Mouse (Mus musculus) CD8-positive naive resting alpha-beta T cell, adult 2 months (primary cell): ENCODE measurements around the gene Maats1.

Experiments
- DNase-seq, 2 experiments: peaks; one replicate each; pipeline ENCODE4 v3.0.0; 2022; ENCODE audit warnings: low read depth in 2 of 2, low spot score in 2 of 2

Gene Maats1

DNA sequence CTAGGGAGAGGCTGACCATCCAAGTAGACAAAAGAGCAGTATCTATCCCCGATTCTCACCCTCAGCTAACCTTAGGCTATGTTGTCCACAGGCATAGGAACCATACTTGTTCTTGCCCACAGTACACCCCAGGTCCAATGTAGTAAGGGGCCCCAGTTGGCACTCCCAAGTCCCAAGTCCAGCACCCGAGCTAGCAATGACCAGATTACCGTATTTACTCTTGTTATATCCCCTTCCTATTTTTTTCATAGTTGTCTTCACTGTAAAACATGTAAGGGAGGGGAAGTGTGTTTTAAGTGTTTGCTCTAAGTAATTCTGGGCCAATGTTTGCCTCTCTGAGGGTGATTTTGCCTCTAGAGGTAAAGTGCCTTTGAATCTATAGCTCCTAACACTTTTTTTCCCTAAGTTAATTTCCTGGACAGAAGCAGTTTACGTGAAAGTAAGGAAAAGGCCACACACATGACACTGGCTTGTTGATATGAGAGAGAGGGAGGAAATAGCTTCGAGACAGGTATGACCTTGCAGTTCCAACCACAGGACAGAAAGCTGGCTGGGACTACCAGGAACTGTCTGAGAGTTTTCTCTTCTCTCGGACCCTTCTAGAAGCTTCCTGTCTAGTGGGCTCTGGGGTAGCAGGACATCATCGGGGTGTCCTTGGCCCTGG, 47.1 kb downstream of the Maats1 start, which contains the start of gene Nr1i2:
TSS of gene Nr1i2 (minus strand) at position 140 of the 664 bp plus-strand sequence.
- no peak for DNase-seq

DNA sequence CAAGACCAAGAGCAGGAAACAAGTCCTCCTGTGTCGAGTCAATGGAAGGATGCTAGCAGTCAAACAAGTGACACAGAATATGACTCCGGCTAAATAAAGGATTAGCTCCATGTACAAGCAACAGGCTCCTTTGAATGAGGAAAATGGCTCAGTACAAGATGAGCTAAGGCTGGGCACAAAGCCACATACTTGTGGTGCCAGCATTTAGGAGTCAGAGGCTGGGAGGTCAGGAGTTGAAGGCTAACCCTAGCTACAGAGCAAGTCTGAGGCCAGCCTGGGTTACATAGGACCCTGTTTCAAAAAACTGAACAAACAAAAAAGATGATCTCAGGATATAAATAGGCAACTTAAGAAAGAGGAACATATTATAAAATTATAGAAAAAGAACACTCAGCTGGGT, 51.8 kb downstream of the Maats1 start:
- DNase-seq: no peak

DNA sequence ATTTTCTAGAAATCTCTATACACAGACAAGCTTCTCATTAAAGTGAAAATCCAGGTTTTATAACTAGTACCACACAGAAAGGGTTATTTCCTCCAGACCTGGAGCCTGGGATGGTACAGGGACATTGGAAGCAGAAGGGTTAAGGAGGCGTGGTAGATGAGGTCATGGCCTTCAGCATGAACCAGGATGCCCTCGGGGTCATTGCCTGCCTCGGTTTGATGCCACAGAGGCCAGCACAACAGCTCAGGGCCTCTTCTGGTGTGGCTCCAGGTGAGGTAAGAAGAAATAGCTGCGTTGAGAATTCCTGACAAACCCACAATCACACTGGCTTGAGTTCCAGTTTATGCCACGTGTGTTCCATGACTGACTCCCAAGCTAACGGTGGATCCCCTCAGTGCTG, 53.1 kb downstream of the Maats1 start:
- no peak for DNase-seq

- no peak for DNase-seq
Observed at GRCm38 (mm10) chr16:38287762-38288161, 54.2 kb downstream of the Maats1 start.

GRCm38 (mm10) chr16:38287357-38287756, 54.6 kb downstream of the Maats1 start:
- no peak for DNase-seq

GRCm38 (mm10) chr16:38286541-38286940, 55.4 kb downstream of the Maats1 start:
- no peak for DNase-seq

GRCm38 (mm10) chr16:38285801-38286200, 56.1 kb downstream of the Maats1 start:
- no peak for DNase-seq

GRCm38 (mm10) chr16:38283300-38283699, 58.6 kb downstream of the Maats1 start:
- no peak for DNase-seq

DNA sequence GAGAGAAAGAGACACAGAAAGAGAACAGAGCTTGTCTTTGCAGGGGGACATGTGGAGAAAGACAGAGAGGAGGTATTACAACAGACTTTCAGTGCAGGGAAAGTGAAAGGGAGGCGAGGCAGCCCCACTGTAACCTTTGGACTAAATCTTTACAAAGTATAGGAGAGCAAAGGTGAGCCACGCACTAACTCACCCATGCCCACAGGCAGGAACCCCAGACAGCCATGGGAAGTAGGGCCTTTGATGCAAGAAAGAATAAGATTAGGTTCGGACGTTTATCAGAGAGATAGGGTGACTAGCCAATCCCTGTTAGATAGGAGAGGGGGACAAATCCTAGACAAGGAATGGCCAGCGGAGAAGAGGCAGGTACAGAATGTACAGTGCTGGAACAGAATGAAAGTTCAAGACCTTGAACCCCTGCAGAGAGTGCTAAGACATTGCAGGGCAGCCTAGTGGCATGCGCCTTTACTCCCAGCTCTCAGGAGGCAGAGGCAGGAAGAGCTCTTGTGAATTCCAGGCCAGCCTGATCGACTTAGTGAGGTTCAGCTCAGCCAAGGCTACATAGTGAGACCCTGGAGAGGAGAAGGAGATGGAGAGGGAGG, 59.3 kb downstream of the Maats1 start:
- no peak for DNase-seq

GRCm38 (mm10) chr16:38280951-38281350, 61.0 kb downstream of the Maats1 start:
- DNase-seq: no peak

- DNase-seq: no peak
Observed at GRCm38 (mm10) chr16:38279794-38280193, 62.1 kb downstream of the Maats1 start.

DNA sequence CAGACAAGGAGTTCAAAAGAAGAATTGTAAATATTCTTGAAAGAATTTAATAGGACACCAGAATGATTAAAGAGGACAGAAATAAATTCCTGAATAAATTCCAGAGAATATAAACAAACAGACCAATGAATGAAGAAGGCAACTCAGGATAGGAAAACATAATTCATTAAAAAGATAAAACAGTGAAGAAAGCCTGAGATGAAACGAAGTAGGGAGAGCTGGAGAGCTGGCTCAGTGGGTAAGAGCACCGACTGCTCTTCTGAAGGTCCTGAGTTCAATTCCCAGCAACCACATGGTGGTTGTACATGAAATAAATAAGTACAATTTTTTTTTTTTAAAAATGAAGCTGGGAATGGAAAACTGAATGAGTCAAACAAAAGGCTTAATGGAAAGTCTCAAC, 67.2 kb downstream of the Maats1 start:
- no peak for DNase-seq

DNA sequence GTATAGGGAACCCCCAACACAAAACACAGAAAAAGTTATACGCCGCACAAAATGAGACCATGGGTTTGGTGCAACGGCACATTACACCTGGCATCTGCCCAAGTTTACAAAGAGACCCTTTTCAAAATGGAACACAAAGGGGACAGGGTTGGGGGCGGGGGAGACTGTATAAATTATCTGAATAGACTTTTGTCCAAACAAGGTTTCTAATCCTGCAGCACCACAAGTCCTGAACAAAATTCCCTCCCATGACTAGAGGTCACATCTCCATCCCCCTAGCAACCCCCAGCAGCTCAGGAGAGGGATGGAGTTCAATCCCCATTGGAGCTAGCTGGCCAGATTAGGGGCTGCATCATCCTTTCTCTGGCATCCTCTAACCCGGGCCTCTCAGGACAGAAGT, 69.5 kb downstream of the Maats1 start:
- DNase-seq: no peak

DNA sequence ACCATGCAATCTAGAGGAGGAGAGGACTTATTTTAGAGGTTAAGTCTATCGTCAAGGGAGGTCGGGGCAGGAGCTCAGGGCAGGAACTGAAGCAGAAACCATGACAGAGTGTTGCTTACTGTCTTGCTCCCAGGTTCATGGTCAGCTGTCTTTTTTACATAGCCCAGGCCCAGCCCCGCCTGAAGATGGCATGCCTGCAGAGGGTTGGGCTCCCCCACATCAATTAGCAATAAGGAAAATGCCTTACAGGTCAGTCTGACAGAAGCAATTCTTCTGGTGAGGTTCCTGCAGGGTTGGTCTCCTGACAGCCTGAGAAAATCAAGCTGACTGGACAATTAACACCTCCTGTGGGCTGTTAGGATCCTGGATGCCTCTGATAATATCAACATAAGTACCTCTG, 70.3 kb downstream of the Maats1 start:
- DNase-seq: no peak

GRCm38 (mm10) chr16:38255927-38256326, 86.0 kb downstream of the Maats1 start:
- no peak for DNase-seq

GRCm38 (mm10) chr16:38255107-38255506, 86.8 kb downstream of the Maats1 start:
- DNase-seq: no peak

- no peak for DNase-seq
Observed at GRCm38 (mm10) chr16:38254001-38254400, 87.9 kb downstream of the Maats1 start.

DNA sequence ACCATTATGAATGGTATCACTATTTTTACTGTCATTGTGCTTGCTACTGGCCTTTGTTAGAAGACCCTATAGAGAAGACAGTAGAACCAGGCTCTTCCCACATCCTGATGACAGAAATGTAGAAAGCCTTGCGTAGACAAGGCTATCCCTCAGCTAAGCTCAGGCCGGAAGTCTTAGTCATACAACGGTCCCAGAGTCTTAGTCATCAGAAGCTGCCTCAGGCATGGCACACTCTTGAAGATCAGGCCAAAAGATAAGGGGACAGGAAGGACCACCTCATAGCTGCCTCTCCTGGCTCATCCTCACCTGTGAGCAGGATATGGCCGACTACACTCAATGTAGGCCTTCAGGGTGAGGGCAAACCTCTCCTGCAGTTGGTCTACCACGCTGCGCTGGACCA, 91.5 kb downstream of the Maats1 start:
- no peak for DNase-seq

DNA sequence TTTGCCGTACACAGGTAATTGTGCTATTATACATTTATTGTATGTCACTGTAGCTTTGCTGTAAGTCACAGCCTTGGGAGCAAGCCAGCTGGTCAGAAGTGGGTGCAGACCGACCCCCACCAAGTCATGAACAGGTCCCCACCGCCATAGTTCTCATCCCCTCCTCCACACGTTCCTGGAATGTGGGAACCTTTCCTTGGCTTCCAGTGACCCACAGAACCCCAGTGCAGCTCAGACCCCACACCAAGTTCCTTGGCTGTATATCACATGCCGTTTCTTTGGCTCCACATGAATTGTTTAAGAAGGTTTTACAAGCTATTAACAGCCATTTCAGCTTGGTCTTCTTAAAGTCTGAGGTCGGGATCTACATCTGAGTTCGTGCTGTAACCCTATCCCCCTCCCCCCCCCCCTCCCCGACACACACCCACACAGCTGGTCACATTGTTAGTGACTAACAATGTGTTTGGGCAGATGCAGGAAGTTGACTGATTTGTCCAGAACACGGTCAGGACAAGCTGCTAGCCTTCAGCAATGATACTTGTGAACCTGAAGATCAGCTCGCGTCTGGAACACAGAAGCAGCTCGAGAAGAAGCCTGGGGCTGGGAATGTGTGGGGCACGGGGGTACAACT, 93.5 kb downstream of the Maats1 start:
- no peak for DNase-seq
